Mouse (Mus musculus) cerebellum, adult 2 months (tissue): ENCODE data around the gene Phactr3.

Source experiments
- CTCF ChIP-seq: fragments of 200-500 bp; IDR thresholded peaks from 2 replicates; pipeline ENCODE4 v1.5.1; 2011; ENCODE audit warnings: low read depth, mild to moderate bottlenecking, control low read depth, low read length, moderate library complexity, borderline replicate concordance; ENCODE audit not compliant: insufficient read depth
- POLR2A ChIP-seq: fragments of 200-500 bp; IDR thresholded peaks from 2 replicates; pipeline ENCODE4 v1.6.1; 2011; ENCODE audit warnings: low read length, control low read depth, borderline replicate concordance; ENCODE audit not compliant: insufficient read depth

DNA sequence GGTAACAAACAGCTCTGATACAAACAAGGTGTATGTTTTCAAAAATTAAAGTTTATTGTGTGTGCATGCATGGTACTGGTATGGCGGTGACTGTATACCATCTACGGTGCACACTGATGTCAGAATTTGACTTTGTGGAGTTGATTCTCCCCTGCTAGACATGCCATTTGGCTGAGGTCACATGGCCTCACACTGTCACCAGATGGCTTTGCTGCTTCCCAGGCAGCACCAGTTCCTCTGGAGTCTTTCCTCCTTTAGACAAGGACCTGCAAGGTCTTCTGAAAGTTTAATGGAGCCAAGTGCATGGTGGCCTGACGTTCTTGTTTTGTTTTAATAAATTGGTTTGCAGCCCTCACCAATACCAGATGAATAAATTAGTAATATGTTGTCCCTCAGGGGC, 118.3 kb downstream of the Phactr3 start:
- no peak for TF ChIP-seq POLR2A
- TF ChIP-seq CTCF: no peak
